Mouse (Mus musculus) Muller cell, postnatal 12 days (primary cell): Measurements from ENCODE around the gene Bcas3.

Experiments used
- DNase-seq: peaks from one replicate; pipeline ENCODE4 v3.0.0-alpha.2; 2015; ENCODE audit errors: inconsistent ontology term

Bcas3 gene

DNA sequence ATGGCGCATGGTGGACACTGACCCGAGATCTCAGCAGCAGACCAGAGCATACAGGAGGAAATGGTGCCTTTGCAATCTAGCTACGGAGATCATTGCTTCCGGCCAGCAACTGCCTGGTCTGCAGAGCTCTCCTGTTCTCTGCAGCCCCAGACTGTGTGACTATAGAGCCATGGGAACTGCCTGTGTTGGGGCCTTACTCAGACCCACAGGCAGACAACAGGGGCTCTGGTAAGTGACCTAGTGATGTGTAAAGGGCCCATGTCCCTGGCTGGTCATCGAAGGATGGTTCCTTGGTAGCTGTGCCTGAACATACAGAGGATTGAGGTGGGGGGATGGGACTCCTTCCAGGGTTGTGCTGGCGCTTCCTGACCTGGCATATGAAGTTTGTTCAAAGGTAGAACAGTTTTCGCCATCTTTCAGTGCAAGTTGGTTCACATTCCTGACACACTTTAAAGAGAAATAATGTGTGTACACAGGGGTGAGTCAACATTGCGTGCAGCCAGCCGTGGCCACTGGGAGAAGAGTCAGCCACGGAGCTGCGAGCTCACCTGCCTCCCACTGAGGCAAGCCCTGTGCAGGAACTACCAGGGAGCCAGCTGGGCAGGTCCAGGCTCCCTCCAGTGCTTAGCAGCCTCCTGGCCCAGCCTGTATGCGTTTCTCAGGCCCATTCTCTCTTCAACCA, 439.7 kb downstream of the Bcas3 start:
- DNase-seq: no peak

DNA sequence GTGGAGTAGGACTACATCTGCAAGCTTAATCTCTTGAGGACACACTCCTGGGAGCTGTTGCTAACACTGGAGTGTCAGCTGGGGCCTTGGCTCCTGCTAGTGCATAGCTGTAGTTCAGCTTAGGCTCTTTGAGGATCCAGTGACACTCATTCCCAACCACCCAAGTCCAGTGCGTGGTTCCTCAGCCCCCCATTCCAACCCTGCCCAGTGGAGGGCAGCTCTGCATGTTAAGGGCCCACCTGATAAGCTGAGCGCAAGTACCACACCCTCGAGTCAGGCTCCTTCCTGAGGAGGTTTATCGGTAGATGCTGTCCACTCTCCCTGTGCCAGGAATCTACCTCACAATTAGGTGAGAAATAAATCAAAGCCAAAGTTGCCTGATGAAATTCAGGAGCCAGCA, 446.5 kb downstream of the Bcas3 start:
- DNase-seq: no peak

DNA sequence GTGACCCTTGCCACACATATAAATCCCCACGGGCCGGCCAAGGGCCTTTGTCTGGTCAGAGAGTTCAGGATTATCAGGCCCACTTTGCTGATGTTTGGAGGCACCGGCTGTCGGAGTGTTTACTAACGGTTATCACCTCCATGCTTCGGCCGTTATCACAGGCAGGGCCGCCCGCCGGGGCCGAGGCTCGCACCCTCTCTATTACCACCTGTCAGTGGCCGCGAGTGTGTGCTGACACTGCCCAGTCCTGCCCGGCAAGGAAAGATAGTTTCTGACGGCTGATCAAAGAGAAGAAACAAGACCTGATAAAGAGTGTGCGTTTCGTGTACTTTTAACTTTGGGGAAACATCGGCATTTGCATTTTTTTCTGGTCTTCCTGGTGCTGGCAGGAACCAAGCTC, 446.9 kb downstream of the Bcas3 start:
- DNase-seq: no peak

DNA sequence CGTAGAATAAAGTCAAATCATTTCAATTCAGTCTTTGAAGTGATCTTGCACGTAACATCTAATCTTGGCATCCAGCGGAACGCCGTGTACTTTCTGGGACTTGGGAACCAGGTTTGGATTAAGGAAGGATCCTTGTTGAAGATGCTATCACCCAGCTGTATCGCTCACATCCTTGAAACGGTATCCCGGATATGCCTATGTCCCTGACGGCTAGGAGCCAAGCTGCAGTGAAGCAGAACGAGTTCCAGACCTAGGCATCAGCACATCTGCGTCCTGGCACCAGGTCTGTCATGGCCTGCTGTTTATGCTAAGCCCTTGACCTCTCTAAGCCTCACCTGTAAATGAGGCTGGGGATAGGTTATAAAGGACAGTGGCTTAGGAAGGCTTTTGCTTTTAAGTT, 447.4 kb downstream of the Bcas3 start:
- DNase-seq: no peak

DNA sequence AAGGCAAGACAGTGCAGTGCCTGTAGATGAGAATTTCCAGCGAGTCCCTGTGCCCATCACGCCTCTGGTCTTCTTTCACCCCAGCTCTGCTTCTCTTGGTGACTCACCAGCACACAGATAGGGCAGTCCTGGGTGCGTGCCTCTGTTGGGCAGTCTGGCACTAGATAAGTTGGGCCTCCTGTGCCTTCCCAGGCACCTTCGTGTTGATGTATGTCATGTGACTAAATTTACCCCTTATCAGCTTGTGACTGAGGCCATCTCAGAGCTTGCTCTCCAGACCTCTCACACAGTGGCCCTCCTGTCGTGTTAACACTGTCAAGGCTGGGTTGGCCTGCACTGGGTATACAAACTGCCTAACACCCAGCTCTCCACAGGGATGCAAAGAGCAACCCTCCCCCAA, 451.1 kb downstream of the Bcas3 start:
- no peak for DNase-seq

DNA sequence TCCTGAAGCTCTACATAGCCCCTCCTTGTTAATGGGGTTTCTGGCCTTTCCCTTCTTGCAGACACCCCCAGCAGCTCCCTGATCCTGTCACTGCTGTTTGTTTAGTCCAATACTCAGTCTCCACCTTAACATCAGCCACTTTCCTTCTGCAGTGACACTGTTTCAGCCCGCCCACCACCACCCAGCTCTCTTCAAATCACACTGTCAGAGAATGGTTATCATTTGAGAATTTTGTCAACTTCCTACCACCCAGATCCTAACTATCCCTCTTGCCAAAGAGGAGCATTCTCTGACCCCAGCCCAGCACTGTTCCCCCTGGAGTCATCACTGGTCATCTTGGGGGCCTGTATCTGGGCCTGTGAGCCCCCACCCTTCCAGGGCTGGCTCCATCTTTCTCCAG, 452.8 kb downstream of the Bcas3 start:
- DNase-seq: no peak

DNA sequence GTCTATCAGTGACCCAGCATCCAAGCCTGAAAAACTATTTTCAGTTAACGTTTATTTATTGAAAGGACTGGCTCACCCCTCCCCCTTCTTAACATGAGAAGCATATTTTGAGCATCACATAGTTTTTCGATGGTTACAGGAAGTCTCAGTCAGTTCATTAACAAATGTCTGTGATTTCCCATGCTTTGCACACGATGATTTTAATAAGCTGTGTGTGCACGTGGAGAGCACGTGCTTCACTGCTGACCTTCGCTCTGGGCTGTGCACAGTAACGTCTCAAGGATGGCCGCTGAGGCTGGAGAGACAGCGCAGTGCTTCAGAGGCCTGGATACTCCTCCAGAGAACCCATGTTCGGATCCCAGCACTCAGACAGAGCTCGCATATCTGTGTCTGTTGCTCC, 454.4 kb downstream of the Bcas3 start:
- DNase-seq: no peak

DNA sequence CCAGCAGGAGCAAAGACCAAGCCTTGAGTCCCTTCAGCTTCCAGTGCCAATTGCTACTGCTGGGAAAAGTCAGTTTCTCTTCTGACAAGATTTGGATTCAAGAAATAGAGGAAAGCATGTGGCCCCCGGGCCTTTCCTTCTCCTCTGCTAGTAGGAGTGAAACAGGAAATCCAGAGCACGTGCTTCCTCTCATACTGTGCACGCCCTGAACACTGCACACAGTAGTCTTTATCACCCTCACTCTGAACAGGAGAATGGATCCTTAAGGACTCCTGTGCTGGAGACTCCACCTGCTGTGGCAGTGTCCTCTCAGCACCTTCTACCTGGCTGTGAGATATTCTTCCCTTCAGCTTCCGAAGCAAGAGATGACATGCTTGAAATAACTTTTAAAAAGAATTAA, 458.3 kb downstream of the Bcas3 start:
- DNase-seq: no peak

DNA sequence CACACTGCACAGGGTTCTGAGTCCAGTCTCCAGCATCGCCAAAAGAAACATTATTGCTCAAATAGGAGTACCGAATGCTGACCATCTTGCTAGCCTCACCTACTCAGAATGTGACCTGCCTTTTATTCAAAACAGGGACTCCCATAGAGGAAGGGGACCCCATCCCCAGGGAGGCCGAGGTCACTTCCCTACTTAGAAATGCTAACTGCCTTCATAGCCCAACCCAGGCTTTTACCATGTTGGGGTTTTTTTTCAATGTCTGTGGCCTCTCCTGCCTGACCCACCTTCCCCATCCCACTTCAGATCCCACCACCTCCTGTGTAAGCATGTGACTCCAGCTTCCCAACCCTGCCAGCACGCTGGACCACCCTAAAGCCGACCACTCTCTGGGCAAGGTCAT, 458.7 kb downstream of the Bcas3 start:
- no peak for DNase-seq

DNA sequence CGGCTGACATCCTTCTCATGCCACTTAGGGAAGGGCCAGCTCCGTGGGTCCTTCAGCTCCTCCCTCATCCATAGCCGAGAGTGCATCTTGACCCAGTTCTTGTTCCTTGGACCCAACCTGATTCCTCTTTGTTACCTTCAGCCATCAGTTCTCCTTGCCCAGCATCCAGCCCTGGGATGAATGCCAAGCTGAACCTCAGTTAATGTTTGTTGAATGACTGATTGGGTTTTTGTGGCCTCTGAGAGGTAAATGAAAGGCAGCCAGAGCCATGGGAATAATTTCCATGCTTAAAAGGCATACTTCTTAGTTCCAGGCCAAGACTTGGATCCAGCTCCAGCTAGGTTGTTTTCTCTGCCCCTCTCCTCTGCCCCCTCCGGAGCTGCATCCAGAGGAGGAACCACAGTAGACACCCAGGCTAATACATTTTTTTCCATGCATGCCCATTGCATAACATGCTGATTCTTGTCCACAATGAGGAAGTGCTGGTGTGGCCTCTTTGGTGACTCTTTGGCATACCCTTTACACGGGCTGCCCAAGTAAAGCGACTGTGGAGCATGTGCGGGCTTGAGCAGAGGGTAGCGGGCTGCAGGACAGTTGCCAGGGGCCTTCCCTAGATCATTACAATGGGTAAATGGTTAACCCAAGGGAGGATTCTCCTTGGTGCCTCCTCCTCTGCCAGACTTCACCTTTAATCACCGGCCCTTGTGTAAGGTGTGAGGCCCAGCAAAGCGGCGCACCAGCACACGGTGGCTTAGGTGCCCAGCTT, 459.4 kb downstream of the Bcas3 start:
- peak; percentile 50 for DNase-seq

DNA sequence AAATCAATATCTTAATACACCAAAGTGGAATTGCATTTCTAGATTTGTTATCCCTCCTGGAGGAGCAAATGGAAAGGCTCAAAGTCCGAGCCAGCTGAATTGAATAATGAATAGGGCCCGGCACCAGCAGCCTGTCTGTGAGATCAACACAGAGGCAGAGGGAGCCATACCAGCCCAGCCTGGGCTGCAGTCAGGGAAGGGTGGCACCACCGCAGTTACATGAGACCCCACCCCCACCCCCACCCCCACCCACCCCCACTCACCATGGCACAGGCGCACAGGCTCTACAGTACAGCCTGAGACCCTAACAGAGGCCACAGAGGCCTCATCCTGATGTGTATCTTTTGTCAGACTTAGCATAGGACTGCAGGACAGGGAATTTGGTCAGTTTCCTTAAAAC, 461.7 kb downstream of the Bcas3 start:
- DNase-seq: no peak

DNA sequence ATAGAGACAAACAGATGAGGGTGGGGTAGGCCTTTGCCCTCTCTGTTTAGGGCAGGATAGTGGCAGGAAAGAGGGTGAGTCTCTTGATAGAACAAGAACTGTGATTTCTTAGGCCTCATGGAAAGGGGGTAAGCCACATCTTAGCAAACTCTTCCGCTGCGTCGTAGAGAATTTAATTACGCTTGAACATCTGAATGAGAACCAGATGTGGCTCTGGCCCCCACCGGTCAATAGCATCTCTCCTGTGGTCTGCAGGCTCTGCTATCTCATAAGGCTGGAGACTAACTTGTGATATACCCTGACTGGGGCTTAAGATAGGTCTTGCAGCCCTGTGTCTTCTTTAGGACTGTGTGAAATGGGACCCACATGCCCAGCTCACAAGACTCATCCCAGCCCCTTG, 463.5 kb downstream of the Bcas3 start:
- no peak for DNase-seq

DNA sequence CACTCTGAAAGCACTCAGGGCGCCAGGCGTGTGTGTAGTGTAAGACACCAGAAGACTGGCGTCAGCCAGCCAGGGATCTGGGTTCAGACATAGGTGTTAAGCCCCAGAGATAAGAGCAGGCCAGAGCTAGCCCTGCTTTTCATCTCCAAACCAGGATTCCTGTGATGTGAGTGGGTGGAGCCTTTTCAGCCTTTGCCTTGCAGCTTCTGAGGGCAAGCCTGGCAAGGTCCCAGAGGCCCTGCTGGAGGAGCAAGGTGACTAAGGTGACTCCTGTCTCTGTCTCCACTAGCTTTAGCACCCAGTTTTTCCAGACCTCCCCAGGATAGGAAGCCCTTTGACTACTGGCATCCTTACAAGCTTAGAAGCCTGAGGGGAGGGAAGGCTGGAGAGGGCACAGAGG, 465.4 kb downstream of the Bcas3 start:
- DNase-seq: no peak

DNA sequence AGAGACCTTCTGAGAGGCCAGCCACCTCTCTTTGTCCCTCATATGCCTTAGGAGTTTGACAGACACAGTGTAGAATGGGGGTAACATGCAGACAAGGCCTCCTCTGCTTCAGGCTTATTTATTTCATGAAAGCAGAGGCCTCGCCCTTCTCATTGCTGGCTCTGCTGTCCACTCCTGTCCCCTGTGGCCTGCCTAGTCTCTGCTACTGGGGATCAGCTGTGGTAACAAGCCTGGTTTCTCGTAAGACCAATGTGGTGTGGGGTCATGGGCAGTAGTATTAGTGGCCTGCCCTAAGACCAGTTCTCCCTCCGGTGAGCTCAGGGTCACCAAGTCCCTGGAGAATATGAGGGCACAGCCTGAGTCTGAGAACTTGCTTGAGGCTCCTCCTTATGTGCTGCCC, 468.0 kb downstream of the Bcas3 start:
- no peak for DNase-seq

DNA sequence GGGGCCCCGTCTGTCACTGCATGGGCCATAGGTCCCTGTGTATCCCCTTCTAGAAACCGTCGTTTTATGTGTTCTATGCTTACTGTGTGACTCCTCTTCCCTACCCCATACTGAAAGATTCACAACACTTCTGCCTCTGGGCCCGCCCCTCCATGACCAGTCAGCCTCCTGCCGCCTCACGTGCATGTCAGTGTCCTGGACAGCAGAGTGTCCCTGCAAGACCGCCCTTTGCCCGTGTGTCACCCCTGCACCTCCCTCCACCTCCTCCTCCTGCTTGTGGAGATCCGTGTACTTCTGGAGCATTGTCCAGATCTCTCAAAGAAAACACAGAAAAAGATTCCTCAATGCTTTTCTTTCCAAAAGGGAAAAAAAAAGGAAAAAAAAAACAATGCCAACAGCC, 468.7 kb downstream of the Bcas3 start:
- no peak for DNase-seq

DNA sequence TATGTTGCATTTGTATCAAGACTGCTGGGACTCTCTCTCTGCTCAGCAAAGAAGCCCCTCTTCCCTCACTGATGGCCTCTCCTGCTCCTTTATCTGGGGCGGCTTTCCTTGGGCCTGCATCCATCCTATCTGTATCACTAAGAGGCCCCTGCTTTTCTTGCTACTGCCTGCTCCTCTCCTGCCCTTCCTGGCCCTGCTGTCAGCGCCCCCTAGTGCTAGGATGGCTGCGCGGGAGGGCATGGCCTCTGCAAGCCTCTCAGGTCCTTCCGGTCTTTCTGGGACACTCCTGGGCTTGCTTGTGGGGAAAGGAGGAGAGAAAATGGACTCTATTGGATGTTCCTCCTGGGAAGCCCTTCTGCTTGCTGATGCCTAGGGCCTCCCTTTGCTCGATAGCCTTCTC, 470.2 kb downstream of the Bcas3 start:
- DNase-seq: peak; percentile 77

DNA sequence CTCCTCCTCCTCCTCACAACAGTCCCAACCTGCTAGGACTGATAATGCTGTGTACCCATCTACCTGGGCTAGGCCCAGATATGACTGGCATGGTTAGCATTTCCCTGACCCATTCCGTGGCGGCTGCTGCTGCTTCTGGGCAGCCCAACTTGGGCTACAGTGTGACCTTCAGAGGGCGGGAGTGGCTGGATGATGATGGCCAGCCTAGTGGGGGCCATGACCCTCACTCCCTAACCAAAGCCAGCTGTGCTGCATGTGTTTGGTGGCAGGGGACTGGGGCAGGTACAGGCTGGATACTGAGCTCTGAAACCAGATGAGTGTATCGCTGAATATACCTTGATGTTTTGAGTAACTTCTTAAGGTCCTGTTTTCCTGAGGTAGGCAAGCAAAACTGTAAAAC, 470.8 kb downstream of the Bcas3 start:
- no peak for DNase-seq

DNA sequence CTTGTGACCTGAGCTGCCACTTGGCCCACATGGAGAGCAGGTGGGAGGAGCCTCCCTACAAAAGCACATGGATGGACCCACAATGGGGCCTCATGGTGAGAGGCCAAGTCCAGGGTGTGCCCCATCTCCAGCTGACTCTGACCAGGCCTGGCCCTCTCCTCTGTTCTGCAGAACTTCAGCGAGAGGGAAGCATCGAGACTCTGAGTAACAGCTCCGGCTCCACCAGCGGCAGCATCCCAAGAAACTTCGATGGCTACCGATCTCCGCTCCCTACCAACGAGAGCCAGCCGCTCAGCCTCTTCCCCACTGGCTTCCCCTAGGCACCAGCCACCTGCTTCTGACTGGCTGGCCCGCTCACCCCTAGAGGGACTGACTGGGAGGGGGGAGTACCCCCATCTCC, 472.1 kb downstream of the Bcas3 start:
- DNase-seq: no peak

DNA sequence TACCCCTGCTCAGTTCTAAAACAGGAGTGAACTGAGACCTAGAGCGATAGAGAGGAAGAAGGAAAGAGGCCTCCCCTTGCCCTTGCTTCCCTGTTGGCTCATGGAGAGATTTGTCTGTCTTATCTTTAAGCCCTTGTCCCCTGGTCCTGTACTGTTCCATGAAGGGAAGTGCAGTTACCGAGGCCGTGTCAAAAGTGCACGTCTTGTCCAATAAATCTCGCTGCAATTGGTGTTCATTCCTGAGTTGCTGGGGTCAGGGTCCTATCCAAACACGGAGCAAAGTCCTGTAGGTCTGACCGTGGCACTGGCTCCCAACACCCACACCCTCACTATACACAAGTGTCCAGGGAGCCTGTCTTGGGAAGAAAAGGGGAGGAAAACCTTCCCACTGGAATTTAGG, 472.9 kb downstream of the Bcas3 start:
- DNase-seq: no peak

DNA sequence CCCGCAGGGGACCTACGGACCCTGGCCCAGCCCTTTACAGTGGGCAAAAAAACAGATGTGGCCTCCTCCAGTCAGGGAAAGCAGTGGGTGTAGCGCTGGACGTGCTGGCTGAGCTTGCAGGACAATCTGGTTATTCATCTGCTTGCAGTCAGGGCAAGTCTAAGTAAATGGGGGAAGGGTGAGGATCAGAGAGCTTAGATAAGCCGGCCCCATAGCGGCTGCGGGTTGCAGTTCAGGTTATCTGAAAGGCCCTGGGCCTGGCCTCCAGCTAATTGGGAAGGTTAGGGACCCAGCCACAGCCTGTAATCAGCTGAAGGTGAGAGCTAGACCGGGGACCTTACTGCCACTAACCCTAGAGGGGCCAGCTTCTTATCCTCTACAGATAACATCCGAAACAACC, 474.4 kb downstream of the Bcas3 start:
- peak; percentile 27 for DNase-seq

DNA sequence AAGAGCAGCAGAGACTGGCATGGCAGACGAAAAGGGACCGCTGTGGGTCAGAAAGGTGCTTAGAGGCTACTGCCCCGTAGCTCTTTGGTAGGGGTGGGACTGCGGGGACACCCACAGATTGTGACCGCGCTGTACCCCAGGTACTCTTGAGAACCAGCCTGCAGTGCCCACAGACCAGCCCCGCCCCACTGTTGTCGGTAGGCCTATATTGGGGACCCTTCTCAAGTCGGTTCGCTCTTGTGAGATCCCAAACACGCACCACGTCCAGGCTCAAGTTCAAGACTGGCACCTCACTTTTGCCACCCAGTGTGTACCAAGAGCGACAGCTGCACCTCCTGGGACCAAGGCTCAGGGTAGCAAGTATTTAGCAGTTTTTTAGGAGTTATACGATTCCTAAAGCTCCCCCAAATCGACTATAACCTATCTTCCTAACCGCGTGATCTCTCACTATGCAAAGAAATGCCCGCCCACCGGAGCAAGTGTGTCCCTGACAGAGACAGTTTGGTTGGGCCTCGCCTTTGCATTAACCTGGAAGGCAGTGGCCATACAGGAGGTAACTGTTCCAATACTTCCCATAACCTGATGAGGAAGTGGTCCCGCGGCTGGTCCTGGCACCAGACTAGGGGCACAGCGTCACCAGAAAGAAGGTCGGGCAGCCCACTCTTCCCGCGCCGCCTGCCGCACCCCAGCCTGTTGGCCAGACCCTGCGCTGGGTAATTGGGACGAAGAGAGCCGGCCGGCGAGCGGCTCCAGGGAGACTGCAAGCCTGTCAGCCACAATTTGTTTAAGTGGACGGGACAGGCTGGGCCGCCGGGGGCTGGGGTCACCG, 475.9 kb downstream of the Bcas3 start:
- no peak for DNase-seq

DNA sequence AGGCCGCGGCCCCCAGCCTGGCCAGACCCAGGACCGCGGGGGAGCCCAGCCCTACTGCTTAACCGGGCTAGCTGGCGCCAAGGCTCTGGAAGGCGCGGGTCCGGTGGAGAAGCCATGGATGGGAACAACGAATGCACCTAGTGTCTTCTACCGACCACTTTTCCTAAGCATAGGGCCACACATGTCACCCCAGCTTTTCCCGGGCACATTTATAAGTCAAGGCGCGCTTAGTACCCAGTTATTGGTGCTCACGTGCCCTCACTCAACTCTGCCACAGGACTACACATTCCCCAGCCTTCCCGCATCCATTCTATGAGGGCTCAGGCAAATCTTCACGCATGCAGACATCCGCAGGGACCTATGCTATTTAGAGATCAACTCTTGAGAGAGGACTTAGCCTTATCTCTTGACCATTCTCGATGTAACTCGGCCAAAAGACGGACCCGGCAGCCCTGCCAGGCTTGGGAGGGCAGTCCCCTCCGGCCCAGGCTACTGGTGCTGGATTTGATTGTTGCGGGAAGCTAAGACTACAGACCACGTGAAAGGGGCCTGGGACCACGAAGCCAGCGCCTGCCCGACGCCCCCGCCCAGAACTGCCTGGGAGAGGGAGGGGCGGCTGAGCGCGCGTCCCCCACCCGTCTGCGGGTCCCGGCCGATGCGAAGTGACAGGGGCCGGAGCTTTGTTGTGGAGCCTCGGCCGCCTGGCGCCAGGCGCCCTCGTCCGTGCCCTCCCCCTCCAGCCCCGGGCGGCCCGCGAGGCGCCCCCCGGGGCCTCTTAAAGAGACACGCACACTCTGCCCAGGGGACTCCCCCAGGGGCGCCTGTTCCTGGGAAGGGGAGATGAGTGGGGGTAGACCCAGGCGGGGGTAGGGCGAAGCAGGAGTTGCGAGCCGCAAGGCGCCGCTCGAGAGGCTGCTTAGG, 476.8 kb downstream of the Bcas3 start:
- peak; percentile 83 for DNase-seq
